In the genomic region with DNA sequence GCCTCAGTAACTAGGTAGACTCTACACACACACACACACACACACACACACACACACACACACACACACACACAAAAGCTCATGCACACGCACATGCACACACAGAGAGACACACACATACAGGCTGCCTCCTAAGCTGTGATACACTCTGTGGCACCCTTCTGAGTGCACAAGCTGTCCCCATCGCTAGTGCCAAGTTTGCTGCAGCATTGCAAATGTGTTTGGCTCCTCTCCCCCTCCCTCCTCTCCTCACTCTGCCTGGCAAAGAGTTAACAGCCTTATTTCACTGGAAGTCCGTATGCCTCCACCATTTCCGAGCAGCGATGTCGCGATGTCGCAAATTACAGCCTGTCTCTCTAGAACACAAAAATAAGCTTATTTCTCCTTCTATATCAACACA, we compare ENCODE assay signal across 10 mouse cellular contexts.
DNase-seq lines count a peak whose midpoint lies in the region; ATAC-seq and TF ChIP-seq lines count a peak whose summit lies in the region.
"Had no signal": no experiment of that assay in that cellular context is flagged by ENCODE, and none has a peak within 500 bp of the region (broad histone marks: within the 10 kb centered on the region; RNA-seq: fewer than 3 reads in every experiment).

No protein-coding gene starts in this region.

- H3K9ac ChIP-seq in neural tube, embryonic 13.5 days, result no peak overlapping the region
- H3K9ac ChIP-seq: embryonic facial prominence, embryonic 15.5 days; heart, embryonic 15.5 days had no signal

- no peak for DNase-seq in neural tube, embryonic 10.5 days (ENCODE audit: extremely low spot score, low spot score)
- peak; percentile 31 to 38 for DNase-seq in left cerebral cortex, adult 2 months (ENCODE audit: extremely low spot score in 1 of 2, low spot score in 2 of 2)
- DNase-seq in ovary, postnatal 10 days (ENCODE audit: low spot score), result no peak
- no peak for DNase-seq in limb, embryonic 10.5 days (ENCODE audit: low spot score)
- no peak for DNase-seq in gastrocnemius, postnatal 10 days

- H3K36me3 ChIP-seq in neural tube, embryonic 13.5 days, result no peaks in the 10 kb centered on the region
- no peaks in the 10 kb centered on the region for H3K36me3 ChIP-seq in limb, embryonic 10.5 days
- H3K36me3 ChIP-seq: embryonic facial prominence, embryonic 15.5 days; heart, embryonic 15.5 days had no signal

- peaks cover 12% of the 10 kb centered on the region for H3K27me3 ChIP-seq in neural tube, embryonic 13.5 days
- no peaks in the 10 kb centered on the region for H3K27me3 ChIP-seq in limb, embryonic 10.5 days (ENCODE audit: low read depth, poor library complexity, severe bottlenecking)
- H3K27me3 ChIP-seq: embryonic facial prominence, embryonic 15.5 days had no signal

- TF ChIP-seq CTCF in left cerebral cortex, adult 2 months (IDR thresholded peaks at IDR 0.05), result no peak

- H3K9me3 ChIP-seq in neural tube, embryonic 13.5 days, result no peaks in the 10 kb centered on the region
- no peaks in the 10 kb centered on the region for H3K9me3 ChIP-seq in limb, embryonic 10.5 days (replicated peaks)
- H3K9me3 ChIP-seq: embryonic facial prominence, embryonic 15.5 days; heart, embryonic 15.5 days had no signal

- no peak for ATAC-seq in neural tube, embryonic 13.5 days (ENCODE audit: low read depth)
- ATAC-seq in frontal cortex, adult (ENCODE audit: low TSS enrichment), result peak; percentile 94

- H3K4me2 ChIP-seq in neural tube, embryonic 13.5 days, result peak overlapping the region; percentile 21
- H3K4me2 ChIP-seq: embryonic facial prominence, embryonic 15.5 days; heart, embryonic 15.5 days had no signal

- peaks cover 27% of the 10 kb centered on the region for H3K4me1 ChIP-seq in neural tube, embryonic 13.5 days (replicated peaks)
- H3K4me1 ChIP-seq in limb, embryonic 10.5 days, result peaks cover 11% of the 10 kb centered on the region

- intact Hi-C loops in left cerebral cortex, adult 2 months (cut with DNase I), result loop anchor here (10.0 kb wide), 2 partner anchors 175 to 1775 kb away; no protein-coding TSS in a partner anchor

- peak overlapping the region; percentile 59; the same call in 1 of the 2 replicates for H3K27ac ChIP-seq in neural tube, embryonic 13.5 days (replicated peaks)
- H3K27ac ChIP-seq in left cerebral cortex, adult 2 months, result no peak overlapping the region
- H3K27ac ChIP-seq in limb, embryonic 10.5 days, result no peak overlapping the region
- H3K27ac ChIP-seq: embryonic facial prominence, embryonic 15.5 days; heart, embryonic 15.5 days; kidney, postnatal 0 days had no signal

- no peak overlapping the region for H3K4me3 ChIP-seq in neural tube, embryonic 13.5 days
- no peak overlapping the region; the same call in 1 of the 2 replicates for H3K4me3 ChIP-seq in left cerebral cortex, adult 2 months
- no peak overlapping the region for H3K4me3 ChIP-seq in limb, embryonic 10.5 days
- H3K4me3 ChIP-seq: embryonic facial prominence, embryonic 15.5 days; heart, embryonic 15.5 days had no signal

- 44% methylated on average over 7 of the region's 8 CpGs for WGBS in neural tube, embryonic 13.5 days
- 91% methylated on average over 8 of the region's 8 CpGs for WGBS in limb, embryonic 10.5 days

Comparison
In these comparisons a context has a peak if more than half of its experiments do, and no peak if none do; other contexts are left out.
1. DNase-seq: peak in left cerebral cortex, adult 2 months (2 of 2); none in neural tube, embryonic 10.5 days (single experiment), ovary, postnatal 10 days (single experiment), limb, embryonic 10.5 days (single experiment) and gastrocnemius, postnatal 10 days (single experiment).